Mouse (Mus musculus) G1E (cell line): Measurements from ENCODE around the gene Iffo2.

Experiments used
- CTCF ChIP-seq: IDR thresholded peaks from 2 replicates; pipeline ENCODE4 v1.5.1; 2012; ENCODE audit warnings: low read depth, low read length, inconsistent platforms, mixed read lengths
- GATA1 ChIP-seq: IDR thresholded peaks from 2 replicates; pipeline ENCODE4 v1.6.1; 2012; ENCODE audit warnings: borderline replicate concordance, low read length, inconsistent platforms, mixed read lengths
- POLR2AphosphoS5 ChIP-seq: IDR thresholded peaks from 2 replicates; pipeline ENCODE4 v1.6.1; 2012; ENCODE audit warnings: low read depth, low read length, inconsistent platforms; ENCODE audit not compliant: insufficient replicate concordance

DNA sequence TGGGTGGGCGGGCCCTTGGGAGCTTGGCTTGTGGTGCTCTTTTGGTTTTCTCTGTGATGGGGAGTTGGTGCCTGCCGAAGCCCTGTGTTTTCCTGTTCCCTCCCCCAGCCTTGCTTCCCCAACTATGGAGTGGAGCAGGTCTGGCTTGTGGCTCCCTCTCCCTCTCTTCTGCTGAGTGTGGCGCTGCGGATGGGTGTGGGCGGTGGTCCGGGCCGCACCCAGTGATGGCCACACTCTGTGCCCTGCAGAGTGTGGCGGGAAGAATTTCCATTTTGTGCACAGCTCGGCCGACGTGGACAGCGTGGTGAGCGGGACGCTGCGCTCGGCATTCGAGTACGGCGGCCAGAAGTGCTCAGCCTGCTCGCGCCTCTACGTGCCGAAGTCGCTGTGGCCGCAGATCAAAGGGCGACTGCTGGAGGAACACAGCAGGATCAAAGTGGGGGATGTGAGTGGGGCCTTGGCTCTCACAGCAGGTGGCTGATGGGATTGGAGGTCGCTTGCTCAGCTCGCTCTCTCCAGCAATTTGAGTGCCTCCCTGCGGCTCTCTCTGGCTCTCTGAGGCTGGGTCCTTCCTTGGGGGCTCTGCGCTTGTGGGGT is 111.6 kb downstream of the Iffo2 start:
- no peak for TF ChIP-seq CTCF
- no peak for TF ChIP-seq POLR2AphosphoS5
- no peak for TF ChIP-seq GATA1
